Comparison of ENCODE assay signal across 11 mouse cellular contexts in genomic region chrX:6922165-6922564, GRCm38 (mm10).
A peak's percentile ranks its signal among the peaks of the same experiment; 100 is the strongest.
DNase-seq lines count a peak whose midpoint lies in the region; ATAC-seq lines count a peak whose summit lies in the region.
"Had no signal": no experiment of that assay in that cellular context is flagged by ENCODE, and none has a peak within 500 bp of the region (broad histone marks: within the 10 kb centered on the region; RNA-seq: fewer than 3 reads in every experiment).

No protein-coding gene starts in this region.

- DNase-seq in gastrocnemius, adult 18-20 months (ENCODE audit: low spot score), result peak; percentile 1
- no peak for DNase-seq in gastrocnemius, postnatal 25 days
- peak; percentile 0 for DNase-seq in midbrain, embryonic 14.5 days
- no peak for DNase-seq in midbrain, embryonic 11.5 days (ENCODE audit: low spot score, missing footprints)
- DNase-seq in fibroblast of lung, adult 2 months (ENCODE audit: low read depth), result peak; percentile 12
- DNase-seq in splenic B cell, adult 2 months (ENCODE audit: low read depth, low spot score), result peak; percentile 73
- DNase-seq in cerebellum, adult 11 months, result no peak

- H3K27ac ChIP-seq in midbrain, embryonic 14.5 days (replicated peaks; ENCODE audit: low read depth, low read length), result no peak overlapping the region
- H3K27ac ChIP-seq in midbrain, embryonic 11.5 days (ENCODE audit: low read depth, low read length), result no peak overlapping the region
- H3K27ac ChIP-seq: hindbrain, embryonic 15.5 days; lung, embryonic 15.5 days had no signal

- no peaks in the 10 kb centered on the region for H3K4me1 ChIP-seq in midbrain, embryonic 14.5 days (ENCODE audit: control insufficient read depth, insufficient read depth, low read length)
- H3K4me1 ChIP-seq in midbrain, embryonic 11.5 days (ENCODE audit: control insufficient read depth, insufficient read depth, low read length), result no peaks in the 10 kb centered on the region
- H3K4me1 ChIP-seq: hindbrain, embryonic 15.5 days; lung, embryonic 15.5 days had no signal

- no peak overlapping the region for H3K4me2 ChIP-seq in midbrain, embryonic 14.5 days (ENCODE audit: low read length)
- H3K4me2 ChIP-seq in midbrain, embryonic 11.5 days, result no peak overlapping the region
- H3K4me2 ChIP-seq: hindbrain, embryonic 15.5 days; lung, embryonic 15.5 days had no signal

- 84% methylated on average over 5 of the region's 5 CpGs for WGBS in midbrain, embryonic 14.5 days
- 73% methylated on average over 5 of the region's 5 CpGs for WGBS in midbrain, embryonic 11.5 days

- H3K4me3 ChIP-seq in midbrain, embryonic 14.5 days (replicated peaks; ENCODE audit: low read depth, low read length), result no peak overlapping the region
- H3K4me3 ChIP-seq in midbrain, embryonic 11.5 days (ENCODE audit: low read depth, low read length), result no peak overlapping the region
- H3K4me3 ChIP-seq: hindbrain, embryonic 15.5 days; lung, embryonic 15.5 days had no signal

- H3K9ac ChIP-seq in midbrain, embryonic 14.5 days (replicated peaks; ENCODE audit: low read length), result no peak overlapping the region
- H3K9ac ChIP-seq in midbrain, embryonic 11.5 days (ENCODE audit: low read length), result no peak overlapping the region
- H3K9ac ChIP-seq: hindbrain, embryonic 15.5 days; lung, embryonic 15.5 days had no signal

- H3K27me3 ChIP-seq in midbrain, embryonic 14.5 days (ENCODE audit: control insufficient read depth, insufficient read depth, low read length), result no peaks in the 10 kb centered on the region
- no peaks in the 10 kb centered on the region for H3K27me3 ChIP-seq in midbrain, embryonic 11.5 days (ENCODE audit: control insufficient read depth, insufficient read depth, low read length)
- H3K27me3 ChIP-seq in splenic B cell, adult 2 months (ENCODE audit: control insufficient read depth, insufficient read depth, low read length, poor library complexity, severe bottlenecking), result no peaks in the 10 kb centered on the region
- H3K27me3 ChIP-seq: hindbrain, embryonic 15.5 days; lung, embryonic 15.5 days had no signal

- H3K36me3 ChIP-seq in midbrain, embryonic 14.5 days (ENCODE audit: control insufficient read depth, insufficient read depth, low read length), result no peaks in the 10 kb centered on the region
- H3K36me3 ChIP-seq in midbrain, embryonic 11.5 days (ENCODE audit: control insufficient read depth, insufficient read depth, low read length), result no peaks in the 10 kb centered on the region
- no peaks in the 10 kb centered on the region for H3K36me3 ChIP-seq in splenic B cell, adult 2 months (ENCODE audit: control insufficient read depth, insufficient read depth, low read length, poor library complexity, severe bottlenecking)
- H3K36me3 ChIP-seq: G1E; hindbrain, embryonic 15.5 days; lung, embryonic 15.5 days had no signal

- H3K9me3 ChIP-seq in midbrain, embryonic 14.5 days (ENCODE audit: control insufficient read depth, low read length), result no peaks in the 10 kb centered on the region
- H3K9me3 ChIP-seq in midbrain, embryonic 11.5 days (ENCODE audit: control insufficient read depth, low read length), result no peaks in the 10 kb centered on the region
- H3K9me3 ChIP-seq: G1E; hindbrain, embryonic 15.5 days; lung, embryonic 15.5 days had no signal

- ATAC-seq in midbrain, embryonic 14.5 days (ENCODE audit: low FRiP score, low TSS enrichment), result no peak
- no peak for ATAC-seq in midbrain, embryonic 11.5 days (ENCODE audit: low FRiP score)
- ATAC-seq in inflammation-experienced regulatory T-cells, adult 6 months, result no peak

Comparison
In these comparisons a context has a peak if more than half of its experiments do, and no peak if none do; other contexts are left out.
1. DNase-seq: peak in gastrocnemius, adult 18-20 months (single experiment), midbrain, embryonic 14.5 days (single experiment), fibroblast of lung, adult 2 months (single experiment) and splenic B cell, adult 2 months (single experiment); none in gastrocnemius, postnatal 25 days (single experiment), midbrain, embryonic 11.5 days (single experiment) and cerebellum, adult 11 months (single experiment).